ENCODE assay signal across 8 mouse cellular contexts in genomic region chr11:74831606-74832451, GRCm38 (mm10). TPM values are rescaled to one million over a fixed set of nuclear protein-coding genes. Genes with fewer than 3 reads are reported as not detected.
A peak's percentile ranks its signal among the peaks of the same experiment; 100 is the strongest.
DNase-seq lines count a peak whose midpoint lies in the region; ATAC-seq lines count a peak whose summit lies in the region.

No protein-coding gene starts in this region.

- peaks cover 53% of the 10 kb centered on the region for H3K4me1 ChIP-seq in hindbrain, embryonic 12.5 days

- peak; percentile 78 for ATAC-seq in hindbrain, embryonic 12.5 days (ENCODE audit: low FRiP score)

- peak overlapping the region; percentile 90 for H3K9ac ChIP-seq in hindbrain, embryonic 12.5 days

- H3K9me3 ChIP-seq in hindbrain, embryonic 12.5 days (replicated peaks): no peaks in the 10 kb centered on the region

- H3K27me3 ChIP-seq in hindbrain, embryonic 12.5 days: no peaks in the 10 kb centered on the region

- WGBS in hindbrain, embryonic 12.5 days: under 1% methylated on average over 61 of the region's 61 CpGs

- peak overlapping the region; percentile 95 for H3K4me3 ChIP-seq in hindbrain, embryonic 12.5 days

- H3K36me3 ChIP-seq in hindbrain, embryonic 12.5 days: peaks cover 4% of the 10 kb centered on the region; the same call in 1 of the 2 replicates

- DNase-seq in Muller cell, postnatal 12 days (ENCODE audit: inconsistent ontology term): peak; percentile 100
- DNase-seq in cerebellum, adult 9-11 months: peak; percentile 99
- DNase-seq in frontal cortex, postnatal 10 days (ENCODE audit: low spot score in 2 of 2): peak; percentile 98 to 99
- DNase-seq in layer of hippocampus, postnatal 14 days (ENCODE audit: low spot score in 2 of 2): peak; percentile 97 to 98
- DNase-seq in lung, postnatal 14 days: peak; percentile 99
- peak; percentile 89 for DNase-seq in retina, adult 2 months (ENCODE audit: low read depth, low spot score)
- DNase-seq in thymus, postnatal 36 days: peak; percentile 97

- peak overlapping the region; percentile 95 for H3K27ac ChIP-seq in hindbrain, embryonic 12.5 days

- H3K4me2 ChIP-seq in hindbrain, embryonic 12.5 days (replicated peaks): peak overlapping the region; percentile 81

RNA-seq across cellular contexts. Expression of gene Mnt, which starts 1.1 kb away (rescaled TPM):
- polyA plus RNA-seq in hindbrain, embryonic 12.5 days (2016; fragmentation: Nextera tagmentation; extraction: Ambion mirVana): 8.3 and 8.4 TPM in 2 replicates
- total RNA-seq in layer of hippocampus, postnatal 14 days (2021): 10 to 100 TPM; 28.4 to 29.6 TPM

Comparison
In these comparisons a context has a peak if more than half of its experiments do, and no peak if none do; other contexts are left out.
1. Peak in every context shown above with its lines: DNase-seq, ATAC-seq, H3K4me3 ChIP-seq and H3K27ac ChIP-seq.